Mouse (Mus musculus): ENCODE measurements around the gene Tcf23.

Tcf23 gene

GRCm38 (mm10) chr5:30949654-30950326 is 18.7 kb upstream of the Tcf23 start:
- peak; percentile 91 to 92 for DNase-seq (ENCODE audit: low spot score in 2 of 2)

- no peak for DNase-seq (ENCODE audit: low spot score in 2 of 2)
These were observed 18.0 kb upstream of the Tcf23 start for GRCm38 (mm10) chr5:30950451-30950850.

GRCm38 (mm10) chr5:30950922-30951321 is 17.5 kb upstream of the Tcf23 start:
- DNase-seq (ENCODE audit: low spot score in 2 of 2) = no peak

DNA sequence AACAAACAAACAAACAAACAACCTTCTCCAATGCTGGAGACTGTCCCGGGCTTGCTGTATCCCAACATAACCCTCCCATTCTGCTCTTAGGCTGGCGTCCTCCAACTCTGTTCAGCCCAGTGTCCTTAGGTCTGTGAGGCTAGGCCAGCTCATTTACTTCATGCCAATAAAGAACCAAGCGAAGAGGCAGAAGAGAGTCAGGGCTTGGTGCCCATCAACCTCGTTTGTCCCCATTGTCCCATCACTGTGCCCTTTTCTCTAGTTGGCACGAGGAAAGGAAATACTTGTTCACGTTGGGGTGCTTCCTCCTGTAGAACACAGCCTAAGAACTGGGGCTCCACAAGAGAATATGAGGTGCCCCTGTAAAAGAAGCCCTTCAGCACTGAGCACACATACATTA is 16.8 kb upstream of the Tcf23 start:
- no peak for DNase-seq (ENCODE audit: low spot score in 2 of 2)

- DNase-seq (ENCODE audit: low spot score in 2 of 2) = no peak
These were observed 15.9 kb upstream of the Tcf23 start for GRCm38 (mm10) chr5:30952551-30952950.

DNA sequence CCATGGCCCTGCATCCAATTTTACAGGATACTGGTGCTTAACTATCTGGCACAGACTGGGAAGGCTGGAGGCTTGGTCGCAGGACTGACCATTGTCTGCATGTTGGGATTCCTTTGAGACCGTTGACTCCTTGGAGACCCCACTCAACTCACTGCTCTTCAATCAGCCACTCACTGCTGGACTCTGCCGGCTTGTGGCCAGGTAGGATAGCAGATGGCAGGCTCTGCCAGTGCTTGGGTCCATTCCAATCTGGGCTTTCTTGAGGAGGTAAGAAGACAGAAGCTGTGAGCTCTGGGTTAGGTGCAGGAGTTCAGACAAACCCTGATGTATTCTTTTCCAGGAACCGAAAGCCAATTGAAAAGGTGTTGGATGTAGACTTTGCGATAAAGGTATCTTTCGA is 14.4 kb upstream of the Tcf23 start:
- DNase-seq (ENCODE audit: low spot score in 2 of 2) = no peak

- DNase-seq (ENCODE audit: low spot score in 2 of 2) = no peak
These were observed 13.9 kb upstream of the Tcf23 start for GRCm38 (mm10) chr5:30954556-30954955.

GRCm38 (mm10) chr5:30955751-30956150 is 12.7 kb upstream of the Tcf23 start:
- DNase-seq (ENCODE audit: low spot score in 2 of 2) = no peak

GRCm38 (mm10) chr5:30957891-30958290 is 10.6 kb upstream of the Tcf23 start:
- DNase-seq (ENCODE audit: low spot score in 2 of 2) = no peak

DNA sequence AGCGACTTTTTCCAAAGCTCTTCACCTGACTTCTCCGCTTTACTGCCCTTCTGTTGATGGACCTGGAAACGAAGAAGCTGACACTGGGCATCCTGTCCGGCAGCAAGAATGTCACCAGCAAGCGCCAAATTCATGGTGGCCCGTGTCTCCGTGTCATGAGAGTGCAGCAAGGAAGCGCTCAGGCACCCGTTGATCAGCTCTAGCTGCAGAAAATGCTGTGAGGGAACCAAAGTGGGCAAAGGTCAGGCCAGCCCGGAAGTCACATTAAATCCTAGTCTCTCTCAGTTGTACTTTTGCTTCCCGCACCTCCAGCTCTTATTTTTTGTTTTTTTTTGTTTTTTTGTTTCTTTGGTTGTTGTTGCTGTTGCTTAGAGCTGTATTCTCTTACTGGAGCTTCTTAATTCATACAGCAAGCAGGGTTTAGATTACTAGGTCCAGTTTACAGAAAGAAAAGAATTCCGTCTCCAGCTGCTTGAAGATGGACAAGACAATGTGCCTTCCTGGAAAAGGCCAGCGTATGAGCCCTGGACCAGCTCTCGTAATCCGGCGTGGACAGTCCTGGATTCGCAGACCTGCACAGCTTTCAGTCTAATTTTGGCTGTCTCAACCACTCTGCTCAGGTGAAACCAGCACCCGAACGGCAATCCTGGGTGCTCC is 9.1 kb upstream of the Tcf23 start:
- DNase-seq (ENCODE audit: low spot score in 2 of 2) = no peak

- peak; percentile 99 to 100 for DNase-seq (ENCODE audit: low spot score in 2 of 2)
These were observed 8.4 kb upstream of the Tcf23 start, which contains the start of gene Preb for GRCm38 (mm10) chr5:30959966-30960501. TSS of gene Preb (minus strand) at chr5:30960361.

GRCm38 (mm10) chr5:30960814-30961213 is 7.6 kb upstream of the Tcf23 start:
- DNase-seq (ENCODE audit: low spot score in 2 of 2) = no peak

DNA sequence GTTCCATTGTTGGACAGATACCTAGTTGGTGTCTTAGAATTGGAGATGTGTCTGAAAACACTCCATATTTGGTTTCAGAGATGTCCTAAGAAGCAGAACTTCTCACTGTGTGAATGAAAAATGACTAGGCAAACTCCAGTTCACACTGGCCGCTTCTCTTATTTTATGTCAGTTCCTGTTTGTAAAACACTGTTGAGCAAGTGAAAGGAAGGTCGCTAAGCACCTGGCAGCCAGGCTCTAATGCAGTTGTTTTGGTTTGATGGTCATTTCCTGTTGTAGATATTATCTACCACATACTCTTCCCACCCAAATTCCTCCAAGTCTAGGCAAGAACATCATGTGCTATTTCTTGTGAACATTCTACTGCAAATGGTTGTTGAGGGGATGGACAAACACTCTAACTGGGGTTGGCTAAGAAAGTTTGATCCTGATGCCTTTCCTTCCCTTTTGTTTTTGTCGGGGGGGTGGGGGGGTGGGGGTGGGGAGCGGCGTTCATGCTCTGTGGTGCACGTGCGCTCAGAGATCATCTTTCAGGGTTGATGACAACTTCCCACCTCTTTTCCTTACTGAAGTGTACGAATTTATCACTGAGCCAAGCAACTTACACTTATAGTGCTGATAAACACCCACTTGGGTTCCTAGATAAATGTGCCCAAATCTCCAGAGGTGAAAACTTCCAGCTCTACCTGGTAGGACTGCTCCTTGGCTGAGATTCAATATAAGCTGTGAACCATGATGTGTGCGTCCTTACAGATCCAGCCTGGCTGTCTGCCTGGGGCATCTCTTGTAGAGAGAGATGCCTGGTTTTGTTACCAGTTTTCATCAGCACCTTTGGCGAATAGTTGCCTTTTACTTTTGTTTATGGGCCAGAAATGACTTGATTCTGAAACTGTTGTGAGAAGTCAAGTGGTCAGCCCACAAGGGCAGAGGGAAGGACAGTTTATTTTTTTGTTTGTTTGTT is 6.6 kb upstream of the Tcf23 start:
- DNase-seq (ENCODE audit: low spot score in 2 of 2) = no peak

GRCm38 (mm10) chr5:30963916-30964315 is 4.5 kb upstream of the Tcf23 start:
- no peak for DNase-seq (ENCODE audit: low spot score in 2 of 2)

- no peak for DNase-seq (ENCODE audit: low spot score in 2 of 2)
These were observed 2.3 kb upstream of the Tcf23 start for GRCm38 (mm10) chr5:30966189-30966588.

- DNase-seq (ENCODE audit: low spot score in 2 of 2) = no peak
These were observed 978 bp downstream of the Tcf23 start for GRCm38 (mm10) chr5:30969440-30969839.

GRCm38 (mm10) chr5:30974870-30975656 is 6.6 kb downstream of the Tcf23 start:
- DNase-seq (ENCODE audit: low spot score in 2 of 2) = no peak

DNA sequence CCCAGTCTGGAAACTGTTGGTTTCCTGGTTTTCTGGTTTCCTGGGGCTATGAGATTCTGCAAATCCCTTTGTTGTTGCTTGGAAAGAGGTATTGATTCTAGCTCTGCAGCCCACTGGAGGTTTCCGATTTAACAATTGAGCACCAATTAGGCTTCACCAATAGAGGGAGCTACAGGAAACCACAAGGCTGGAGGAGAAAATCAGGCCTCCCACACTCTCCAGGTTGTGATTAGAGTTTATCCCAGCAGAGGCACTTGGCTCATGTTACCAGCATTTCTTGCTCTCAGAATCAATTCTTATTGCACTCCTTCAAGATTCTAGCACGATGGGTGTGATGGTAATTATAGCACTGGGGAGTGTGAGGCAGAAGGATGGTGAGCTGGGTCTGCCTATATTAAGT is 13.9 kb downstream of the Tcf23 start:
- DNase-seq (ENCODE audit: low spot score in 2 of 2) = peak; percentile 43 to 63

DNA sequence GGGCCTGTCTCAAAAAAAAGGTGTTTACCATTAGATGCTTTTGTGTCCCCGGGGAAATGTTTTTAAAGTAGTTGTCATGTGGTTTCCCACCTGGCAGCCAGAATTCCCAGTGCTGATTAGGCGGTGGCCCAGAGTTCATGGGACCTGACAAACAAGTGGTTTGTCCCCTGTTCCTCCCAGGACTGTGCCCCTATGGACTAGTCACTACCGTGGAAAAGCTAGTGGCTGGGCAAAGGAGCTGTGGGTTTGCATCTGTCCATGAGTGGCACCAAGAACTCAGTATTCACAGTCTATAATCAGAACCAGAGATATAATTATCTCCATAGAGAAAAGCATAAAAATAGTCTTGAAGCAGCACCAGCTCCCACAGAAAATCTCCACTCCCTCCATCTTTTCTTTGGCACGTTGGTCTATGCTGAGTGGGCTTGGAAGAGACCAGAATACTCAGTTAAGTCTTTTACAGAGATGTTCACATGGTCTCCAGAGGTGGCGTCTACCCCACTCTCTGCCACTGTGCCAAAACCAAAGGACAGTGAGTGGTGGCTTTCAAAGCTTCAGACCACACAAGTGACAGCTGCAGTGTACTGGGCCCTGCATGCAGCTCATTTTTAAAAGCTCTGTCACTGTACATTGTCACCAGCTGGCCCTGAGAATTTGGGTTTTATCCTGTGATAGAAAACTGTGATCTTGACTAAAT is 24.7 kb downstream of the Tcf23 start:
- peak; percentile 60 to 69 for DNase-seq (ENCODE audit: low spot score in 2 of 2)

- DNase-seq (ENCODE audit: low spot score in 2 of 2) = peak; percentile 30 to 40
These were observed 25.6 kb downstream of the Tcf23 start for GRCm38 (mm10) chr5:30994074-30994473.
